Mouse (Mus musculus): ENCODE data around the gene Zfp143. TPM values are rescaled to one million over a fixed set of nuclear protein-coding genes. Genes with fewer than 3 reads are reported as not detected.

The Zfp143 gene
- polyA plus RNA-seq, 1 experiment from 2014 or later, result 23.9 TPM

DNA sequence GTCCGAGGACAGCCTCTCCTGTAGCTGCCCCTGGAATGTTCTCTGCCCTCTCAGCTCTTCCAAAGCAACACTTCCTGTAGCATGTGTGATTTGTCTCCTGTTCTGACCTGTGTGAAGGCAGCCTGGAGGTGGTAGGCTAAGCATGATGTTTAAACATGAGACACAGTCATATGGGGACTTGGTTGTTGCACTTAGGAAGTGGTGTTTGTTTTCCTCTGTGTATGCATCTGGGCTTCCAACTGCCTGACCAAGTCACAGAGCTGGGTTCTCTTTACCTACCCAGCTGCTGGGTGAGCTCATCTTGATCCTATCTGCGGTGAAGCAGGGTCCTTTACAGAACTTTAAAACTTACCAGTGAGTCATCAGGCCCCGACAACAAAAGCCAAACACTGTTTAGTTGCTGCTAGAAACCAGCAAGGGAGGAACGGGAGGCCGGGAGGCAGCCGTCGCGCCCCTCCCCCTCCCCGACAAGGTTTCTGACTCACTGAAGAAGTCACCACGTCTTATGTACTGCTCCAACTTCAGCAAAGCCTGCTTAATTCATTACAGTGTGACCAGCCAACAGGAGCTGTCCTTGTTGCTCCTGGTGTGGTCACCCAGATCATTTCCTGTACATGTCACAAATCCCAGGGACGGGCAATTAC, 48.1 kb downstream of the Zfp143 start:
- H3K4me3 ChIP-seq (ENCODE audit: low read depth, low read length), result 0 out of 2 replicates have a peak overlapping the region, but pooled peaks have one; percentile 12
- 0 out of 2 replicates have a peak, but pooled peaks cover 9% of the 10 kb centered on the region for H3K4me1 ChIP-seq (ENCODE audit: insufficient read depth)
- peak overlapping the region; percentile 80 for H3K27ac ChIP-seq (ENCODE audit: low read depth)
- ATAC-seq (ENCODE audit: insufficient read depth), result peak; percentile 76
- WGBS, result 7% methylated on average over 11 of the region's 11 CpGs
- DNase-seq, result peak; percentile 64
- peak overlapping the region; percentile 43 for H3K9ac ChIP-seq
- no peak for TF ChIP-seq CTCF (IDR thresholded peaks at IDR 0.05; ENCODE audit: low read depth)
- no peaks in the 10 kb centered on the region for H3K27me3 ChIP-seq (ENCODE audit: insufficient read depth, low read length)
- H3K36me3 ChIP-seq (ENCODE audit: insufficient read depth), result no peaks in the 10 kb centered on the region
- H3K4me2 ChIP-seq, result peak overlapping the region; percentile 56
- no peaks in the 10 kb centered on the region for H3K9me3 ChIP-seq (ENCODE audit: low read depth, low read length)

DNA sequence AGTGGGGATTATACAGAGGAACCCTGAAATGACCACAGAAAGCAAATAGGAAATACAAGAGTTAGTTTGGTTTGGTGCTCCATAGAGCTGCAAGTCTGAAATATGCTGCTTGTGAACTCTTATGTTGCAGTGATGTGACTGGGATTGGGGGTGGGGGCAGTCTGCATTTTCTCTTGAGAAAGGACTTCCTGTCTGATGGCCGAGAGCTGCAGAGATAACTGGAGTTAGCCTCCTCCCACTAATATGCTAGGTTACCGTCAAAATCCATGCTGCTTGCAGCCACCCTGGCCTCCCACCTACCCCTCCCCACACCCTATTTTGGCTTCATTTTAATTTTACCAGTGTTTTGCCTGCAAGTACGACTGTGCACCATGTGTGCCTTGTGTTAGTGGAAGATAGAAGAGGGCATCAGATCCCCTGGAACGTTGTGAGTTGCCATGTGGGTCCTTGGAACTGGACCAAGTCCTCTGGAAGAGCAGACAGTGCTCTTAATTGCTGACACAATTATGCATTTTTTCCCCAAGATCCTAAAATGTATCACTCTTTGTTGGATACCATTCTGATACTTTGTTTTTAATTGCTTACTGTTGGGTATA, 49.1 kb downstream of the Zfp143 start:
- WGBS, result 17% methylated on average over 4 of the region's 4 CpGs
- Histone ChIP-seq H3K27me3 (ENCODE audit: insufficient read depth, low read length) (no peaks in the 10 kb centered on the region), H3K9me3 (ENCODE audit: low read depth, low read length) (no peaks in the 10 kb centered on the region), H3K4me1 (ENCODE audit: insufficient read depth) (0 out of 2 replicates have a peak, but pooled peaks cover 9% of the 10 kb centered on the region), H3K4me2 (no peak overlapping the region), H3K36me3 (ENCODE audit: insufficient read depth) (no peaks in the 10 kb centered on the region), H3K4me3 (ENCODE audit: low read depth, low read length) (no peak overlapping the region), H3K9ac (no peak overlapping the region), H3K27ac (ENCODE audit: low read depth) (peak overlapping the region; percentile 80; the same call in 1 of the 2 replicates)
- ATAC-seq (ENCODE audit: insufficient read depth) (0 out of 2 replicates have a peak, but pooled peaks have one; percentile 24), DNase-seq (peak; percentile 47)
- no peak for TF ChIP-seq CTCF (IDR thresholded peaks at IDR 0.05; ENCODE audit: low read depth)

DNA sequence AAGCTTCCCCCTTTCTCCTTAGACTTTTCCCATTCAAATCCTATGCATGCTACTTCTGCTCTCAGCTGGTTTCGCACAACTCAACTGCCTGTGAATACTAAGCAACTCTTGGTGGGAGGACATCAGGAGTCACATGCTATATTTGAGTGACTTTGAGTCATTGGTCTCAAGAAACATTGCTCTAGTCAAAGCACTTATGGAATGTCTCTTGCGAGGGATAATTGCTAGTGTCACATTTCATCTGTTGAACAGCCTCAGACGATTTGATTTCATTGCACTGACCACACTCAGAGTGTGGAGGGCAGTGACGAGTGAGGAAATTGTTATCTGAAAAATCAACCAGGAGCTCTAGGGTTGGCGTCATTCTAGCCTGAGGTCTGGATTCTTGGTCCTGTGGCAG, 53.7 kb downstream of the Zfp143 start:
- DNase-seq (no peak), ATAC-seq (ENCODE audit: insufficient read depth) (no peak)
- H3K27me3 ChIP-seq (ENCODE audit: insufficient read depth, low read length), result no peaks in the 10 kb centered on the region
- TF ChIP-seq CTCF (IDR thresholded peaks at IDR 0.05; ENCODE audit: low read depth), result no peak
- no peaks in the 10 kb centered on the region for H3K36me3 ChIP-seq (ENCODE audit: insufficient read depth)
- H3K27ac ChIP-seq (ENCODE audit: low read depth), result no peak overlapping the region
- H3K4me3 ChIP-seq (ENCODE audit: low read depth, low read length), result no peak overlapping the region
- H3K9me3 ChIP-seq (ENCODE audit: low read depth, low read length), result no peaks in the 10 kb centered on the region
- H3K4me1 ChIP-seq (ENCODE audit: insufficient read depth), result 0 out of 2 replicates have a peak, but pooled peaks cover 1% of the 10 kb centered on the region
- no peak overlapping the region for H3K9ac ChIP-seq
- WGBS, result 31% methylated on average over 5 of the region's 5 CpGs
- no peak overlapping the region for H3K4me2 ChIP-seq

DNA sequence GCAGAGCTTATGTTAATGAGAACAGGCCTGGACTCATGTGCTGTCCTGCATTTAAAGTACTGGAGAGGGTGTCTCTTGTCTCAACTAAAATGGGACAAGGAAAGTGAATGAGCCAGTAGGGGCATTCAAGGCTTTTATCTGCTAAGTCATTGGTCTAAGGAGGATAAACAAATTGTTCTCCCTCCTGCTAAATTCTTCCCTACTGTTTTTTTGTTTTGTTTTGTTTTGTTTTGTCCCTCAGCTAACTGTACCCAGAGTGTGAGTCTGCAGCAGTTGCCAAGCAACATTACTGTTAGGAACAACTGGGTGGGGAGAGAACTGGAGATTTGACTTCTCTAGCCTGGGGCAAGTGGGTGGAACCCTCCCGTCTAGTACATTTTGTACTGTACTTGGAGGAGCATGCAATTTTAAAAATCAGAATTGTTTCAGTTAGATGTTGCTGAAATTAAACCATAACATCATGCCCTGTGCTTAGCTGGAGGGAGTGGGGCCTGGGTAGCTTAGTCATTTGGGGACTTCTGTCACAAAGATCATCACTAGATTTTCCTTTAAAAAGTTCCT, 55.8 kb downstream of the Zfp143 start:
- no peaks in the 10 kb centered on the region for H3K36me3 ChIP-seq (ENCODE audit: insufficient read depth)
- no peaks in the 10 kb centered on the region for H3K27me3 ChIP-seq (ENCODE audit: insufficient read depth, low read length)
- DNase-seq, result no peak
- H3K9me3 ChIP-seq (ENCODE audit: low read depth, low read length), result no peaks in the 10 kb centered on the region
- no peaks in the 10 kb centered on the region for H3K4me1 ChIP-seq (ENCODE audit: insufficient read depth)
- no peak overlapping the region for H3K4me2 ChIP-seq
- H3K27ac ChIP-seq (ENCODE audit: low read depth), result no peak overlapping the region
- ATAC-seq (ENCODE audit: insufficient read depth), result no peak
- no peak overlapping the region for H3K4me3 ChIP-seq (ENCODE audit: low read depth, low read length)
- no peak overlapping the region for H3K9ac ChIP-seq
- TF ChIP-seq CTCF (IDR thresholded peaks at IDR 0.05; ENCODE audit: low read depth), result no peak
- WGBS, result 56% methylated on average over 1 of the region's 1 CpGs

DNA sequence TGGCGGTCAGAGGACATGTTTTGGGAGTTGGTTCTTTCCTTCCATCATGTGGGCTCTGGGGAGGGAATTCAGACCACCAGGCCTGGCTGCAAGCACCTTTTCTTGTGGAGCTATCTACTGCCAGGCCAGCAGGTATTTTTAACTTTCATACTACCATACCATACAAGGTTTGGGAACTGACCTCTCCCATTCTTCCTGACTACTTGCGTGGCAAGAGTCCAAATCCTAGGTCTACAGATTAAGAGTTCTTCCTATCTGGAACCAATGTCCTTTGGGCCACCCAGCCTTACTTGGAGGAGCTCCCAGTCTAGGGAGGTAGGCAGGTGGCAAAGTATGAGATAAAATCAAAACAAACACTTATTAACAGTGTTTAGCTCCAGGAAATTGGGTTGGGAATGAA, 57.4 kb downstream of the Zfp143 start:
- Histone ChIP-seq H3K27ac (ENCODE audit: low read depth) (no peak overlapping the region), H3K36me3 (ENCODE audit: insufficient read depth) (no peaks in the 10 kb centered on the region), H3K9me3 (ENCODE audit: low read depth, low read length) (no peaks in the 10 kb centered on the region), H3K4me1 (ENCODE audit: insufficient read depth) (no peaks in the 10 kb centered on the region), H3K9ac (no peak overlapping the region), H3K27me3 (ENCODE audit: insufficient read depth, low read length) (no peaks in the 10 kb centered on the region), H3K4me3 (ENCODE audit: low read depth, low read length) (no peak overlapping the region), H3K4me2 (no peak overlapping the region)
- no peak for DNase-seq
- no peak for ATAC-seq (ENCODE audit: insufficient read depth)
- WGBS, result 78% methylated on average over 2 of the region's 2 CpGs
- TF ChIP-seq CTCF (IDR thresholded peaks at IDR 0.05; ENCODE audit: low read depth), result no peak

DNA sequence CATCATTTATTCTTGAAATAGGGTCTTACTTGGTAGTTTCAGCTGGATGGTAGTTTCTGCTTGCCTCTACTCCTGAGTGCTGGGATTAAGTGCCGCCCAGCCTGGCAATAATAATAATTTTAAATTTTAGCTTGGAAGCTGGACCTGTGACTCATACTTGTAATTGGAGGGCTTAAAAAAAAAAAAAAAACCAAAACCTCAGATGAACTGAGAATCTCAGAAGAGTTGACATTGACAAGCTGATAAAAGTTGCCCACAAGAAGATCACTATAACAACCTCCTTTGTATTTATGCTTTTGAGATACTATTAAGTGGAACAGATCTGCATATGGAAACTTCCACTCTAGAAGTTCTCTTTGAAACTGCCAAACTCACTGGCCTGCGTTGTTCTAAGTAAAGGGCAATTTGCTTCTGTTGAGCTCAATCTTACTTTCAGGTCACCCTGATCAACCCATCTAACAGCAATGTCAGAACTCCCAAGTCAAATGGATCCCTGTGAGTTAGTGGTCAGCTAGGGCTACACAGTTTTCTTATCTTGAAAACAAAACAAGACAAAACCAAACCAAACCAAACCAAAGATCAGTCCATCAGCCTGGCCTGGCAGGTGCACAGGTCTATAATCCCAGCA, 59.3 kb downstream of the Zfp143 start:
- no peak overlapping the region for H3K27ac ChIP-seq (ENCODE audit: low read depth)
- H3K36me3 ChIP-seq (ENCODE audit: insufficient read depth), result peaks cover 3% of the 10 kb centered on the region; the same call in 1 of the 2 replicates
- DNase-seq (no peak), ATAC-seq (ENCODE audit: insufficient read depth) (no peak)
- no peaks in the 10 kb centered on the region for H3K9me3 ChIP-seq (ENCODE audit: low read depth, low read length)
- H3K4me3 ChIP-seq (ENCODE audit: low read depth, low read length), result no peak overlapping the region
- H3K27me3 ChIP-seq (ENCODE audit: insufficient read depth, low read length), result no peaks in the 10 kb centered on the region
- H3K4me1 ChIP-seq (ENCODE audit: insufficient read depth), result peaks cover 5% of the 10 kb centered on the region; the same call in 1 of the 2 replicates
- no peak overlapping the region for H3K9ac ChIP-seq
- WGBS, result 79% methylated on average over 2 of the region's 2 CpGs
- TF ChIP-seq CTCF (IDR thresholded peaks at IDR 0.05; ENCODE audit: low read depth), result no peak
- peak overlapping the region; percentile 77 for H3K4me2 ChIP-seq

DNA sequence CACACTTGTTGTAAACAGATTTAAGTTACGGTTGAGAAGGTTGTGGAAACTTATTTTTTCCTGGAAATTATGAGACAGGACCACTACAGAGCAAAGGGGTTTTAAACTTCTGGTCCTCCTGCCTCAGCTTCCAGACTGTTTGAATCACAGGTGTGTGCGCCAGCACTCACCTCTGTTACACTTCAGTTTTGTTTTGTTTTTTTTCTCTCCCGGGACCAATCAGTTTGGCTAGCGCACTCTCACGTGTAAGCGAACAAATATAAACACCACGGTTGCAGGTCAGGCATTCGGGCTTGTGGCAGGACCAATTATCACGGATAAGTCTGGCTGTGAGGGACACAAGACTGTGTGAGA, 60.1 kb downstream of the Zfp143 start:
- 2% methylated on average over 9 of the region's 9 CpGs for WGBS
- no peak for ATAC-seq (ENCODE audit: insufficient read depth)
- no peak for DNase-seq
- no peak for TF ChIP-seq CTCF (IDR thresholded peaks at IDR 0.05; ENCODE audit: low read depth)
- H3K9me3 ChIP-seq (ENCODE audit: low read depth, low read length), result no peaks in the 10 kb centered on the region
- H3K36me3 ChIP-seq (ENCODE audit: insufficient read depth), result peaks cover 6% of the 10 kb centered on the region
- H3K4me2 ChIP-seq, result peak overlapping the region; percentile 77
- peak overlapping the region; percentile 33 for H3K27ac ChIP-seq (ENCODE audit: low read depth)
- no peaks in the 10 kb centered on the region for H3K27me3 ChIP-seq (ENCODE audit: insufficient read depth, low read length)
- peak overlapping the region; percentile 92 for H3K9ac ChIP-seq
- H3K4me1 ChIP-seq (ENCODE audit: insufficient read depth), result peaks cover 5% of the 10 kb centered on the region; the same call in 1 of the 2 replicates
- peak overlapping the region; percentile 99 for H3K4me3 ChIP-seq (ENCODE audit: low read depth, low read length)
